Mouse (Mus musculus): ENCODE data around the gene Cpb1. TPM values are rescaled to one million over a fixed set of nuclear protein-coding genes. Genes with fewer than 3 reads are reported as not detected.

Gene Cpb1
- polyA plus RNA-seq (2015; fragmentation: Nextera tagmentation; extraction: Ambion mirVana), result 0.12 and 0.18 TPM in 2 replicates

GRCm38 (mm10) chr3:20275633-20276032, at the start of gene Cpb1:
Gene Cpb1 (minus strand): TSS chr3:20275733.
- Histone ChIP-seq H3K4me1 (replicated peaks) (no peaks in the 10 kb centered on the region), H3K36me3 (no peaks in the 10 kb centered on the region), H3K27ac (no peak within 1 kb of the TSS), H3K4me3 (no peak within 1 kb of the TSS), H3K27me3 (no peaks in the 10 kb centered on the region), H3K4me2 (no peak within 1 kb of the TSS), H3K9ac (no peak within 1 kb of the TSS), H3K9me3 (no peaks in the 10 kb centered on the region)
- no peak for ATAC-seq (ENCODE audit: low FRiP score)
- 92% methylated on average over 3 of the region's 3 CpGs for WGBS

GRCm38 (mm10) chr3:20317233-20317632, 41.7 kb upstream of the Cpb1 start:
- Histone ChIP-seq H3K27ac (no peak overlapping the region), H3K4me2 (no peak overlapping the region), H3K4me1 (replicated peaks) (no peaks in the 10 kb centered on the region), H3K4me3 (no peak overlapping the region), H3K27me3 (no peaks in the 10 kb centered on the region), H3K9me3 (no peaks in the 10 kb centered on the region), H3K36me3 (no peaks in the 10 kb centered on the region), H3K9ac (no peak overlapping the region)
- 9% methylated on average over 1 of the region's 1 CpGs for WGBS
- ATAC-seq (ENCODE audit: low FRiP score), result no peak

- H3K9me3 ChIP-seq, result no peaks in the 10 kb centered on the region
- WGBS, result 91% methylated on average over 4 of the region's 4 CpGs
Measured at GRCm38 (mm10) chr3:20309142-20309541, 33.6 kb upstream of the Cpb1 start.

GRCm38 (mm10) chr3:20307256-20307655, 31.7 kb upstream of the Cpb1 start:
- Histone ChIP-seq H3K27ac (no peak overlapping the region), H3K9ac (no peak overlapping the region), H3K4me1 (replicated peaks) (no peaks in the 10 kb centered on the region), H3K9me3 (no peaks in the 10 kb centered on the region), H3K27me3 (no peaks in the 10 kb centered on the region), H3K4me3 (no peak overlapping the region), H3K36me3 (no peaks in the 10 kb centered on the region), H3K4me2 (no peak overlapping the region)
- ATAC-seq (ENCODE audit: low FRiP score), result no peak
- 89% methylated on average over 4 of the region's 4 CpGs for WGBS

More at GRCm38 (mm10) chr3:20309142-20309541, 33.6 kb upstream of the Cpb1 start:
- Histone ChIP-seq H3K27ac (no peak overlapping the region), H3K36me3 (no peaks in the 10 kb centered on the region), H3K4me2 (no peak overlapping the region), H3K4me3 (no peak overlapping the region), H3K9ac (no peak overlapping the region), H3K4me1 (replicated peaks) (no peaks in the 10 kb centered on the region), H3K27me3 (no peaks in the 10 kb centered on the region)
- ATAC-seq (ENCODE audit: low FRiP score), result no peak

GRCm38 (mm10) chr3:20304758-20305352, 29.3 kb upstream of the Cpb1 start:
- Histone ChIP-seq H3K9me3 (no peaks in the 10 kb centered on the region), H3K9ac (no peak overlapping the region), H3K36me3 (no peaks in the 10 kb centered on the region), H3K4me3 (no peak overlapping the region), H3K27ac (no peak overlapping the region), H3K4me2 (no peak overlapping the region), H3K4me1 (replicated peaks) (no peaks in the 10 kb centered on the region), H3K27me3 (no peaks in the 10 kb centered on the region)
- 56% methylated on average over 2 of the region's 2 CpGs for WGBS
- no peak for ATAC-seq (ENCODE audit: low FRiP score)

GRCm38 (mm10) chr3:20295546-20295945, 20.0 kb upstream of the Cpb1 start:
- no peak overlapping the region for H3K4me3 ChIP-seq
- H3K4me2 ChIP-seq, result no peak overlapping the region
- no peak for ATAC-seq (ENCODE audit: low FRiP score)
- H3K27ac ChIP-seq, result no peak overlapping the region
- no peaks in the 10 kb centered on the region for H3K27me3 ChIP-seq
- H3K9ac ChIP-seq, result no peak overlapping the region
- H3K4me1 ChIP-seq (replicated peaks), result no peaks in the 10 kb centered on the region
- no peaks in the 10 kb centered on the region for H3K36me3 ChIP-seq
- WGBS, result 87% methylated on average over 3 of the region's 3 CpGs
- H3K9me3 ChIP-seq, result no peaks in the 10 kb centered on the region

GRCm38 (mm10) chr3:20294542-20295348, 19.2 kb upstream of the Cpb1 start:
- H3K27ac ChIP-seq, result no peak overlapping the region
- ATAC-seq (ENCODE audit: low FRiP score), result no peak
- no peaks in the 10 kb centered on the region for H3K36me3 ChIP-seq
- H3K4me3 ChIP-seq, result no peak overlapping the region
- 80% methylated on average over 9 of the region's 9 CpGs for WGBS
- H3K9me3 ChIP-seq, result no peaks in the 10 kb centered on the region
- H3K9ac ChIP-seq, result no peak overlapping the region
- no peak overlapping the region for H3K4me2 ChIP-seq
- no peaks in the 10 kb centered on the region for H3K27me3 ChIP-seq
- no peaks in the 10 kb centered on the region for H3K4me1 ChIP-seq (replicated peaks)

GRCm38 (mm10) chr3:20291370-20291769, 15.8 kb upstream of the Cpb1 start:
- H3K4me3 ChIP-seq, result no peak overlapping the region
- no peaks in the 10 kb centered on the region for H3K9me3 ChIP-seq
- H3K9ac ChIP-seq, result no peak overlapping the region
- H3K27me3 ChIP-seq, result no peaks in the 10 kb centered on the region
- H3K27ac ChIP-seq, result no peak overlapping the region
- no peaks in the 10 kb centered on the region for H3K4me1 ChIP-seq (replicated peaks)
- H3K4me2 ChIP-seq, result no peak overlapping the region
- no peak for ATAC-seq (ENCODE audit: low FRiP score)
- no peaks in the 10 kb centered on the region for H3K36me3 ChIP-seq

- H3K4me1 ChIP-seq (replicated peaks), result no peaks in the 10 kb centered on the region
- H3K4me2 ChIP-seq, result no peak overlapping the region
- no peak overlapping the region for H3K4me3 ChIP-seq
- no peaks in the 10 kb centered on the region for H3K27me3 ChIP-seq
- no peak for ATAC-seq (ENCODE audit: low FRiP score)
- 93% methylated on average over 2 of the region's 2 CpGs for WGBS
- H3K36me3 ChIP-seq, result no peaks in the 10 kb centered on the region
- no peak overlapping the region for H3K27ac ChIP-seq
- no peak overlapping the region for H3K9ac ChIP-seq
- H3K9me3 ChIP-seq, result no peaks in the 10 kb centered on the region
Measured at GRCm38 (mm10) chr3:20288761-20289160, 13.2 kb upstream of the Cpb1 start.

GRCm38 (mm10) chr3:20281796-20282195, 6.3 kb upstream of the Cpb1 start:
- Histone ChIP-seq H3K27ac (no peak overlapping the region), H3K36me3 (no peaks in the 10 kb centered on the region), H3K4me3 (no peak overlapping the region), H3K4me2 (no peak overlapping the region), H3K4me1 (replicated peaks) (no peaks in the 10 kb centered on the region), H3K9me3 (no peaks in the 10 kb centered on the region), H3K27me3 (no peaks in the 10 kb centered on the region), H3K9ac (no peak overlapping the region)
- no peak for ATAC-seq (ENCODE audit: low FRiP score)
- WGBS, result 73% methylated on average over 1 of the region's 1 CpGs

- 57% methylated on average over 9 of the region's 9 CpGs for WGBS
- Histone ChIP-seq H3K27me3 (no peaks in the 10 kb centered on the region), H3K4me3 (no peak overlapping the region), H3K9me3 (no peaks in the 10 kb centered on the region), H3K36me3 (no peaks in the 10 kb centered on the region), H3K4me2 (no peak overlapping the region), H3K9ac (no peak overlapping the region), H3K27ac (no peak overlapping the region), H3K4me1 (replicated peaks) (no peaks in the 10 kb centered on the region)
- ATAC-seq (ENCODE audit: low FRiP score), result no peak
Measured at GRCm38 (mm10) chr3:20254566-20255479, 20.7 kb downstream of the Cpb1 start.

GRCm38 (mm10) chr3:20243913-20244312, 31.6 kb downstream of the Cpb1 start:
- ATAC-seq (ENCODE audit: low FRiP score), result no peak
- WGBS, result 98% methylated on average over 1 of the region's 1 CpGs
- no peak overlapping the region for H3K27ac ChIP-seq
- no peaks in the 10 kb centered on the region for H3K36me3 ChIP-seq
- H3K4me2 ChIP-seq, result no peak overlapping the region
- no peaks in the 10 kb centered on the region for H3K9me3 ChIP-seq
- H3K27me3 ChIP-seq, result no peaks in the 10 kb centered on the region
- H3K4me3 ChIP-seq, result no peak overlapping the region
- no peak overlapping the region for H3K9ac ChIP-seq
- H3K4me1 ChIP-seq (replicated peaks), result no peaks in the 10 kb centered on the region
